Mouse (Mus musculus): ENCODE measurements around the gene Net1. TPM values are rescaled to one million over a fixed set of nuclear protein-coding genes. Genes with fewer than 3 reads are reported as not detected.

Net1 gene
- polyA plus RNA-seq (2011; ENCODE audit: insufficient read length, low read depth, missing spikeins) = 54.7 and 66.1 TPM in 2 replicates

DNA sequence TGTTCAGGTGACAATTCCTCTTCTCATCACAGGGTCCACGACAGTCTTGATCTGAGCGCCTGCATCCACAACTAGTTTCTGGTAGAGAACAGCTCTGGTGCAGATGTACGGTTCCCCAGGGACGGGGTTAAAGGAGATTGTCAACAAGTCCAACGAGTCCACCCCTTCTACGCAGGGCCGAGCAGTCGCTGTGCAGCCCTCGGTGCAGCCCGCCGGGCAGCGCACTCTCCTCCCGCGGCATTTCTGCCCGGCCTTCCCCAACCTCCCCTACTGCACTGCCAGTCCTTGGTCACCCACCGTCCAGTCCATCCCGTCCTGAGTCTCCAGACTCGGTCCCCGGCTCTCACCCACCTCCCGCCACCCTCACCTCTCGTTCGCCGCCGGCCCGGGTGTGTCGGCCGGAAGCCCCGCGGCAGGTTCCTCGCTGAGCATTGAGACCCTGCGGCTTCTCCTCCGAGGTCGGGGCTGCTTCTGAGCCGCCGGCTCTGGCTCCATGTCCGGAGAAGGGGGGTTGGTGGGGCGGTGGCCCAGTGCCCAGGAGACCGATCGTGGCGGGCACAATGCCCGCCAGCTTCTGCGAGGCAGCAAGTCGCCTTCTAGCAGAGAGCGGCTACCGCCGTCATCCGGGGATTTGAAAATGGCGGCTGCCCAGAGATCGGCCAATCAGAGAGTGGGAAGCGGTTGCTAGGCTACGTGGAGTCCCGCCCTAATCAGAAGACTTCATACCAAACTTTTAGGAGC is at the start of gene Net1, which contains the start of gene Tubal3:
Net1 (minus strand) TSS at position 650 of the 741 bp plus-strand sequence.
Tubal3 (plus strand) TSS at position 704 of the 741 bp plus-strand sequence.
- peaks cover 3% of the 10 kb centered on the region; the same call in 1 of the 2 replicates for H3K4me1 ChIP-seq (ENCODE audit: control insufficient read depth, insufficient read depth, low read length)
- no peak within 1 kb of the TSS for H3K27ac ChIP-seq (ENCODE audit: insufficient read depth, low read length)
- TF ChIP-seq POLR2A (IDR thresholded peaks at IDR 0.05; ENCODE audit: low read depth, low read length) = peak; percentile 44
- no peak for TF ChIP-seq CTCF (IDR thresholded peaks at IDR 0.05; ENCODE audit: borderline replicate concordance, insufficient read depth, low read length)
- peak within 1 kb of the TSS; percentile 93 for H3K4me3 ChIP-seq (ENCODE audit: insufficient read depth, low read length)

DNA sequence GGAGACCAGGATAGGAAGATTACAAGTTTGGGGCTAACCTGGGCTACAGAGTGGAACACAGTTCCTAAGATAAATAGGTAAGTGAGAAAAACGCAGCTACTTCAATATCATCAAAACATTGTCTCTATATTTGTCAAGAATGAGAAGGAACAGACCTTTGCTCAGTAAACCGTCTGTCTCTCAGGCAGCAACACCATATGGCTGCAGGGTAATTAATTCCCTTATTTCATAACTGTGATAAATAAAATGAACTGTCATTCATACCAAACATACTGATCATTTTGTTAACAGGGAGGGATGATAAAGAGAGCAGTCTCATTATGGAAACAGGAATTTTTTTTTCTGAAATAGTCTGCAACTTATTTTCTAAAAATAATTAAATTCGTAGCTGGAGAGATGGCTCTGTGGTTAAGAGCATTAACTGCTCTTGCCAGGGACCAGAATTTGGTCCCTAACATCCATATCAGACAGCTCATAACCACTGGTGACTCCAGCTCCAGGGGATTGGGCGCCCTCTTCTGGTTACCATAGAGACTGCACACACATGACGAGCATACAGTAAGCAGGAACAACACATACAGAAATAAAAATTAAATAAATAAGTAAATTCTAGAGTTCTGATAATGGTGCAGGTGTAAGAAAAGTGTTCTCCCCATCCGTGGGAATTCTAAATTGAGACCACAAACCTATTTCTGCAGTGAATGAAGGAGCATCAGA is 33.3 kb upstream of the Net1 start:
- no peak overlapping the region for H3K27ac ChIP-seq (ENCODE audit: insufficient read depth, low read length)
- TF ChIP-seq POLR2A (IDR thresholded peaks at IDR 0.05; ENCODE audit: low read depth, low read length) (no peak), CTCF (IDR thresholded peaks at IDR 0.05; ENCODE audit: borderline replicate concordance, insufficient read depth, low read length) (no peak)
- no peak overlapping the region for H3K4me3 ChIP-seq (ENCODE audit: insufficient read depth, low read length)
- no peaks in the 10 kb centered on the region for H3K4me1 ChIP-seq (ENCODE audit: control insufficient read depth, insufficient read depth, low read length)

DNA sequence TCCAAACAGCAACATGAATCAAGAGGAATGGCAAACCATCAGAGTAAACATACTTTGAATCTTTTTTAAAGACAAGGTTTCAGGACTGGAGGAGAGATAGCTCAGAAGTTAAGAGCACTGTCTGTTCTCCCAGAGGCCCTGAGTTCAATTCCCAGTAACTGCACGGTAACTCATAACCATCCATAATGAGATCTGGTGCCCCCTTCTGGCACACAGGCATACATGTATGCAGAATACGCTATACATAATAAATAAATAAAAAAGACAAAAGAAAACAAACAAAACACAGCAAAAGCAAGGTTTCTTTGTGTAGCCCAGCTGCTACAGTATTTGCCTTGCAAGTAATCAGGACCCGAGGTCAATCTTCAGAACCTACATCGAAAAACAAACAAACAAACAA is 31.5 kb upstream of the Net1 start:
- Histone ChIP-seq H3K27ac (ENCODE audit: insufficient read depth, low read length) (no peak overlapping the region), H3K4me3 (ENCODE audit: insufficient read depth, low read length) (no peak overlapping the region), H3K4me1 (ENCODE audit: control insufficient read depth, insufficient read depth, low read length) (no peaks in the 10 kb centered on the region)
- TF ChIP-seq POLR2A (IDR thresholded peaks at IDR 0.05; ENCODE audit: low read depth, low read length) = no peak
- no peak for TF ChIP-seq CTCF (IDR thresholded peaks at IDR 0.05; ENCODE audit: borderline replicate concordance, insufficient read depth, low read length)

DNA sequence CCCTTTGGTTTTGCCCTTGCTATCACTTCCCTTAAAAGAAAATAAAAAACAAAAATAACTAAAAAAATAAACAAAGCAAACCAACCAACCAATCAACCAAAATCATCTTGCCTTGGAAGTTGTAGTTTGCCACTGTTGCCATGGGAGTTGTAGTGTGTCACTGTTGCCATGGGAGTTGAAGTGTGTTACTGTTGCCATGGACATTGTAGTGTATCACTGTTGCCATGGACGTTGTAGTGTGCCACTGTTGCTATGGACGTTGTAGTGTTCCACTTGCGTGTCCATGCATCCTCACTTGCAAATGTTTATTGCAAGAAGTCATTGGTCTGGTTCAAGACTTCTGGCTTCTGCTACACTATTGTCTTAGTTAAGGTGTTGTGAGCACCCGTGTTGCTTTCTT is 29.2 kb upstream of the Net1 start:
- Histone ChIP-seq H3K4me3 (ENCODE audit: insufficient read depth, low read length) (no peak overlapping the region), H3K4me1 (ENCODE audit: control insufficient read depth, insufficient read depth, low read length) (no peaks in the 10 kb centered on the region), H3K27ac (ENCODE audit: insufficient read depth, low read length) (no peak overlapping the region)
- no peak for TF ChIP-seq POLR2A (IDR thresholded peaks at IDR 0.05; ENCODE audit: low read depth, low read length)
- no peak for TF ChIP-seq CTCF (IDR thresholded peaks at IDR 0.05; ENCODE audit: borderline replicate concordance, insufficient read depth, low read length)

DNA sequence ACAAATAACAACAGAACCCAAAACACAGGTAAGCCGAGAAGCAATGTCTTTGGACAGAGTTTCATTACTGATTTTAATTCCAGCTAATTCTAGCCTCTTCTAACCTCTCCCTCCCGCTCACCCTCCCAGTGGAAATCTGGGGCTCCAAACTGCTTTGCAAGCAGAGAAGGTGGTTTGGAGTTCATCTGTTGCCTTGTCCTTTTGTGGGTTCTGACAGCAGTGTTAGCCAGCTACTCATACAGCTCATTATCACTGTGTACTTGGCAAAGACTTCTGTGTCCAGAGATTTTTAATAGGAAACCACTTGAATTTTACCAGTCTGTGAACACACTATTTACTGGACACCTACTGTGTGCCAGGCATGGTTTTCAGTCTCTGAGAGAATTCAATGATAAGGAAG is 27.2 kb upstream of the Net1 start, which contains the start of gene Ucn3:
Ucn3 (minus strand) TSS at position 101 of the 400 bp plus-strand sequence.
- H3K27ac ChIP-seq (ENCODE audit: insufficient read depth, low read length) = no peak within 1 kb of the TSS
- H3K4me3 ChIP-seq (ENCODE audit: insufficient read depth, low read length) = no peak within 1 kb of the TSS
- TF ChIP-seq POLR2A (IDR thresholded peaks at IDR 0.05; ENCODE audit: low read depth, low read length) = no peak
- TF ChIP-seq CTCF (IDR thresholded peaks at IDR 0.05; ENCODE audit: borderline replicate concordance, insufficient read depth, low read length) = no peak
- H3K4me1 ChIP-seq (ENCODE audit: control insufficient read depth, insufficient read depth, low read length) = no peaks in the 10 kb centered on the region

DNA sequence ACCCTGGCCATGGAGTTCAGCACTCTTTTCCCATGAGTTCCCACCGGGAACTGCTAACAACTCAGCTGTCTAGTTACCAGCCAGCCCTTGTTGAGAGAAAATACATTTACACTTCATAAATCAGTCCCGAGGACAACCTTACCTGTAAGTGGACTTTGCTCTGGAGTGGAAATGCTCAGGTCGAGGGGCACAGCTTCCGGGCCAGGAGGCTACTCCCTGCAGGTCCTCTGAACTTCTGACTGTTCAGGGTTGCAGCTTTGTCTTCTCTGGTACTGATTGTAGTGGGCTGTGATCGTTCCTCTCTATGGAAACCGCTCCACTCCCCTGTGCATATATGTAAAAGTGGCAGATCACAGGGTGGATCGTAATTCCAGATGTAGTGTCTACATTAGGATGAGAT is 26.7 kb upstream of the Net1 start:
- no peak for TF ChIP-seq POLR2A (IDR thresholded peaks at IDR 0.05; ENCODE audit: low read depth, low read length)
- TF ChIP-seq CTCF (IDR thresholded peaks at IDR 0.05; ENCODE audit: borderline replicate concordance, insufficient read depth, low read length) = no peak

DNA sequence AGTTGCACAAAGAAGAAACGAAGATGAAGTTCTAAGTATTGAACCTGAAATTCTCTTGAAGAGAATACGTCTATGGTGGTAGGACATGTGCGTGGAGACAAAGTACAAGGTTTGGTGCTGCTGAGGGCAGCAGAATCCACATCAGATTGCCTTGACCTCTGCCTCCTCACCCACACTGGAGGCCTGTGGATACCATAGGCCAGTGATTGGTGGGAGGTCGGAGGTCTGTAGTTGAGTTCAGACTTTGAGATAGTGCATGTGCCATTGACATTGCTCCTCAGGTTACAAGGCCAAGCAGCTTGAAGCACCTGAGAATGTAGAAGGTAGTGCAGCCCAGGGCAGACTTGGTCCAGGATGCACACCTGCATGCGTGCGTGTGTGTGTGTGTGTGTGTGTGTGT is 8.0 kb upstream of the Net1 start:
- H3K27ac ChIP-seq (ENCODE audit: insufficient read depth, low read length) = no peak overlapping the region
- H3K4me1 ChIP-seq (ENCODE audit: control insufficient read depth, insufficient read depth, low read length) = no peaks in the 10 kb centered on the region
- TF ChIP-seq POLR2A (IDR thresholded peaks at IDR 0.05; ENCODE audit: low read depth, low read length) = no peak
- no peak for TF ChIP-seq CTCF (IDR thresholded peaks at IDR 0.05; ENCODE audit: borderline replicate concordance, insufficient read depth, low read length)
- H3K4me3 ChIP-seq (ENCODE audit: insufficient read depth, low read length) = no peak overlapping the region

More for the DNA sequence above, 26.7 kb upstream of the Net1 start:
- Histone ChIP-seq H3K4me1 (ENCODE audit: control insufficient read depth, insufficient read depth, low read length) (no peaks in the 10 kb centered on the region), H3K27ac (ENCODE audit: insufficient read depth, low read length) (no peak overlapping the region), H3K4me3 (ENCODE audit: insufficient read depth, low read length) (no peak overlapping the region)

DNA sequence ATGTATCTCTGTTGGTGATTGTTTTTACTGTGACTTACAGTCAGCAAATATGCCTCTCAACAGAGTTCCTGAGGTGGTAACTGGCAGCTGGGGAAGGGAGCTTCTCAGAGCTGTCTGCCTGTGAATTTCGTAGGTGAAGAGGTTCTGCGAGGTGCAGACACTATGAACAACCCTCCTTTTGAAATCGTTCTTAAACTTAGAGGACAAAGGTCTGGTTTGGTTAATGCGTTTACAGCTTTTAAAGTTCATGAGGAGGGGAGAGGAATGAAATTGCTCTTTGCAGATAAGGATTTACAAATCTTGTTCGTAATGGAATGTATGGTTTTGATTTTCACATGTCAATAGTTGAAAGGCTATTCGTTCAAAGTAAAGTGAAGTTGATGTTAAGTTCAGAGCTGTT is 7.6 kb upstream of the Net1 start:
- Histone ChIP-seq H3K4me1 (ENCODE audit: control insufficient read depth, insufficient read depth, low read length) (no peaks in the 10 kb centered on the region), H3K4me3 (ENCODE audit: insufficient read depth, low read length) (no peak overlapping the region), H3K27ac (ENCODE audit: insufficient read depth, low read length) (no peak overlapping the region)
- TF ChIP-seq POLR2A (IDR thresholded peaks at IDR 0.05; ENCODE audit: low read depth, low read length) = no peak
- TF ChIP-seq CTCF (IDR thresholded peaks at IDR 0.05; ENCODE audit: borderline replicate concordance, insufficient read depth, low read length) = no peak

DNA sequence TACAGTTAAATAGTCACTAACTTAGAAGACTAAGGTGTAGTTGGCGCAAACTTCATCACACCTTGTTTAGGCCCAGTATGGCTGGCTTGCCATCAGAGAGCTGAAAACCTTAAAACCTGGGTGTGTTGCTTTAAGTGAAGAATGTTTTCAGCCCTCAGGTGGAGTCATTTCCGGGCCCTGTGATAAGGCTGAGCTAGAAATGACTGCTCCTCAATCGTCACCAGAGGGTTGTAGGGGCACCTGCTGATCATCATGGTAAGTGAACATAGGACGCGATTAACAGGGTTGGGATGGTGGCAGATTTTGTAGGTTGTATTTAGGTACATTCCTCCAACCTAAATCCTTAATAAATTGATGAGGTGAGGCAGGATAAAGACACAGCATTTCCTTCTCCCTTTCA is 6.5 kb upstream of the Net1 start:
- H3K4me1 ChIP-seq (ENCODE audit: control insufficient read depth, insufficient read depth, low read length) = no peaks in the 10 kb centered on the region

DNA sequence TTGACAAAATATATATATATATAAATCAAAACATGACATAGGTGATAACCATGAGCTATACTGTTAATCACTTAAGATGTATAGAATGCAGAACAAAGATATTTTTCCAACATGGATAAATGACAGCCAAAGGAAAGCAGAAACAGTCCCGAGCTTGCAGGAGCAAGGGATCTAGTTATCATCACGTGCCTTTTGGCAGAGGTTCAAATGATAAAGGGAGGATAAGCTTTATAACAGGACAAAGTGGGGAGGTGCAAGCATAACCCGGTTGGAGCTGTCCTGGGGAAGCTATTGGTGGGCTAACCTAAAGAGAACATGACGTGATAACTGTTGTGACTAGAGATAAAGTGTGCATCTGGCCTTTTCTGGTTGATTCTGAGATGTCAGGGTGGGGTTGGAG is 4.5 kb downstream of the Net1 start:
- TF ChIP-seq POLR2A (IDR thresholded peaks at IDR 0.05; ENCODE audit: low read depth, low read length) (no peak), CTCF (IDR thresholded peaks at IDR 0.05; ENCODE audit: borderline replicate concordance, insufficient read depth, low read length) (no peak)
- Histone ChIP-seq H3K4me3 (ENCODE audit: insufficient read depth, low read length) (no peak overlapping the region), H3K27ac (ENCODE audit: insufficient read depth, low read length) (no peak overlapping the region), H3K4me1 (ENCODE audit: control insufficient read depth, insufficient read depth, low read length) (peaks cover 3% of the 10 kb centered on the region; the same call in 1 of the 2 replicates)

More for the DNA sequence above, 6.5 kb upstream of the Net1 start:
- no peak overlapping the region for H3K4me3 ChIP-seq (ENCODE audit: insufficient read depth, low read length)
- no peak overlapping the region for H3K27ac ChIP-seq (ENCODE audit: insufficient read depth, low read length)
- no peak for TF ChIP-seq POLR2A (IDR thresholded peaks at IDR 0.05; ENCODE audit: low read depth, low read length)
- no peak for TF ChIP-seq CTCF (IDR thresholded peaks at IDR 0.05; ENCODE audit: borderline replicate concordance, insufficient read depth, low read length)

All from embryonic fibroblast, embryonic 13.5 days (primary cell).